Mouse (Mus musculus): ENCODE results near the gene Insyn1.

DNA sequence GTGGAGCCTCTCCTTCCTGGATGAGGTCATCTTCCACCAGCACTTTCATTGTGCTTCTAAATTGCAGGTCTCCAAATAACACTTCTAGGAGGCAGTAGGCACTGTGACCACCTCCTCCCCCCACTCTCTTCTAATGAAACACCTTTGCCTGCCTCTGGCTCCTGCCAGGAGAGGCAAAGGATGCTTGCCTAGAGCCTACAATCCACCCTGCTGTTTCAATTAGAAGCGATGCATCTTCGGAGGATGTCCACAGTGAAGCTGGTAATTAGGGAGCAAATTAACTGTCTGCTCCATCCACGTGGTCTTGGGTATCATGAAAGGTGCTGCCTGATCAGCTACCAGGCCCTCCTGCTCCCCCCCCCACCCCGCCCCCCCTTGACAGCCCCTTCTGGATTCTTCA, 41.6 kb upstream of the Insyn1 start:
- TF ChIP-seq POLR2A (IDR thresholded peaks at IDR 0.05; ENCODE audit: low read depth, low read length): no peak
- no peak for TF ChIP-seq CTCF (conservative IDR thresholded peaks at IDR 0.05; ENCODE audit: insufficient read depth, insufficient read length, low read depth, low read length)

All from kidney, adult 2 months (tissue).